Mouse (Mus musculus) cerebellum, postnatal 14 days (tissue): ENCODE results near the gene Pias3.
"Not testable (repeated sequence)": the region's sequence is repeated elsewhere in the genome, so short reads cannot be mapped to it uniquely, and the experiment has no call there.

Experiments used
- DNase-seq, 2 experiments: peaks; one replicate each; pipeline ENCODE4 v3.0.0; 2021; ENCODE audit warnings: mixed read lengths in 2 of 2

Gene Pias3

DNA sequence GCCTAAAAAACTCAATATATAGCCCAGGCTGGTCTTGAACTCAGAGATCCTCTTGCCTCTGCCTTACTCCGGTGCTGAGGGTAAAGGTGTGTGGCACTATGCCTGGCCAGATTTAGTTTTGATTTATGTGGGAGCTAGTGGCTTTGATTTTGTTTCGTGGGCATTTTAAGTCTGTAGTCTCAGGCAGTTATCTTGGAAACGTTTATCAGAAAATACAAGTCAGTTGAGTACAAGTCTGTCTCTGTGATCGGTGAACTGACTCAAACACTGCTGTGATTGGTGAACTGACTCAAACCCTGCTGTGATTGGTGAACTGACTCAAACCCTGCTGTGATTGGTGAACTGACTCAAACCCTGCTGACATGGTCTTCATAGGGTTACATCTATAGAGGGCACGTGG lies 34.6 kb downstream of the Pias3 start:
- no peak for DNase-seq

DNA sequence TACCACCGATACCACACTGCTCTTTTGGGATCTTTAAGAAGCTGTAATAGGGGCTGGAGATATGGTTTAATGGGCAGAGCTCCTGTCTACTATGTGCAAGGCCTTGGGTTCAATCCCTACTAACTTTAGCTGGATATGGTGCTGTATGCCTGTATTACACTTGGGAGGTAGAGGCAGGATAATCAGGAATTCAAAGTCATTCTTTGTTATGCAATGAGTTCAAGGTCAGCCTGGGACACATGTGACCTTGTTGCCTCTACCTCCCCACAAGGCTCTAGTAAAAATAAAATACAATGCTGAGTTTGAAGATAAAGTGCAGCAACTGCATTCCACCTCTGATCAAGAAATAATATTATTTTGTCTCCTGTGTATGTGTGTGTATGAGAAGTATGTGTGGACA lies 37.8 kb downstream of the Pias3 start:
- no peak for DNase-seq

DNA sequence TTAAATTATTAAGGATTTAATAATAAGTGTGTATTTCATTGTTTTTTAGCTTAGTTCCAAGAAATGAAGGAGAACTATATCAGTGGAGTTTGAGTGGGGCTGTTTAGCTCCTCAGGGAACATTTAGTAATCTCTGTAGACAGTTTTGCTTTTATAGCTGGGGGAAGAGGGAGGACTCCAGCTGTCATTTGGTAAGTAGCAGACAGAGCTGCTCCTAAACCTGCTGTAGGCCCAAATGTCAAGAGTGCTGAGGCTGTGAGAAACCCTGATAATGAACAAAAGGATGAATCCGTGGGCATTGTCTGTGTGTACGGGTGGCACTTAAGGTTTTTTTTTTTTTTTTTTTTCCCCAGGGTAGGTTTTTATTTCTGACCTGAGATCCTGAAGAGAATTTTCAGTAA lies 39.0 kb downstream of the Pias3 start:
- DNase-seq = no peak

DNA sequence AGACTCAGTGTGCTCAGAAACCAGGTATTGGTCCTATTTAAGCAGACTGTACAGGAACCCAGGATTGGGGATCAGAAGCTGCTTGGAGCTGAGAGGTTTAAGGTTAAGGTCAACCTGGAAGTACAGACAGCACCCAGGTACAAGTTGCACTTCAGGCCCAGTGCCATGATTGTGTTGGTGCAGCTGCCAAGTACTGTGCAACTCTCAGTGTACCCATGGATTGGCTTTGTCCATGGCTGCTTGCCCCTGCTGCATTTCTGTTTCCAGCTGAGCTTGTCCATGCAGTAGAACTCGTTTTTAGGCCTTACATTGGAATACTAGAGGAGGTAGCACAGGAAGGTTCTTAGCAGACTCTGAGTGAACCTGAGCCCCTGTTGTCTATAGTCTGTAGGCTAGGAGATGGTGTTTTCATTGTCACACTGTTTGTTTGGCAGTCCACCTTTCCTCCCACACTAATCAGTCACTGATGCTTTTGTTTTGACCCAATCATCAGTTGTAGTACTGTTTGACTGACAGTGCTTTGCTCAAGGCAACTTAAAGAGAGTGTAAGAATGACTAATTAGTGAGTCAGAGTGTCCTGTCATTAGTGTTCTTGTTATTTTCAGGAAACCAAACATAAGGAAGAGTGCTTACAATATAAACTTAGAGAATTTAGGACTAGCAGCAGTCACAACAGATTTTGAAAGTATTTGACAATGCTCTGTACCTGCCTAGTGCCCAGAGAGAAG lies 41.0 kb downstream of the Pias3 start:
- DNase-seq = no peak

DNA sequence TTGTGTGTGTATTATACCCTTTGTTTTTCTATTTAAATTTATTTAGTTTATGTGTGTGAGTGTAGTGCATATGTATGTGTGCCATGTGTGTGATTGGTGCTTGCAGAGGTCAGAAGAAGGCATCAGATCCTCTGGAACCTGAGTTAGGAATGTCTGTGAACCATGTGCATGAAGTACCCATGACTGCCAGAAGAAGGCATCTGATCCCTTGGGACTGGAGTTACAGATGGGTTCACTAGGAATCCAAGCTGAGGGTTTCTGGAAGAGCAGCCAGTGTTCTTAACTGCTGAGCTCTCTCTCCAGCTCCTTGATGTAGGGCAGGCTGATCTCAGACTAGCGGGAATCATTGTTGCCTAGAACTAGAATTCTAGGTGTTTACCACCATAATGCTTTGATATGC lies 41.8 kb downstream of the Pias3 start:
- DNase-seq = no peak

DNA sequence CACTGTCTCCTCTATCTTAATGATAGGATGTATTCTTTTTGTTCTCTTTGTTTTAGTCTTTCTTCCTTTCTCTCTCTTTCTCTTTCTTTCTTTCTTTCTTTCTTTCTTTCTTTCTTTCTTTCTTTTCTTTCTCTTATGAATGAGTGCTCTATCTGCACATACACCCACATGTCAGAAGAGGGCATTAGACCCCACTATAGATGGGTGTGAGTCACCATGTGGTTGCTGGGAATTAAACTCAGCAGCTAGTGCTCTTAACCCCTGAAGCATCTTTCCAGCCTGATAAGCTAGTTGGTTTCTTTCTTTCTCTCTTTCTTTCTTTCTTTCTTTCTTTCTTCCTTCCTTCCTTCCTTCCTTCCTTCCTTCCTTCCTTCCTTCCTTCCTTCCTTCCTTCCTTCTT lies 44.1 kb downstream of the Pias3 start:
- DNase-seq = not testable (repeated sequence)

DNA sequence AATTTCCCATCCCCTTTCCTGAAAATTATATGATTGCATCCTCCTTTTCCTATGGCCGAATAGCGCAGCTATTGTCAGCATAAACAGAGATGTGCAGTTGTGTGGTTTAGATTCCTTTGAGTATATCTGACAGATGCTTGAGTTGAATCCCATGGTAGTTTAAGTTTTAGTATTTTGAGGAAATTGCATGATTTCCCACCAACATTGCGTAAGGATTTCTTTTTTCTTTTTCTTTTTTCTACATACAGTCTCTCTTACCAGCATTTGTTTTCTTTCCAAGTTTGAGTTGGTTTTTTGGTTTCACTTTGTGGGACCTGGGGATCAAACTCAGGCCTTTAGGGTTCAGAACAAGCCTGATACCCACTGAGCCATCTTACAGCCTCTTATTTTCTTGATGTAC lies 48.2 kb downstream of the Pias3 start:
- no peak for DNase-seq

DNA sequence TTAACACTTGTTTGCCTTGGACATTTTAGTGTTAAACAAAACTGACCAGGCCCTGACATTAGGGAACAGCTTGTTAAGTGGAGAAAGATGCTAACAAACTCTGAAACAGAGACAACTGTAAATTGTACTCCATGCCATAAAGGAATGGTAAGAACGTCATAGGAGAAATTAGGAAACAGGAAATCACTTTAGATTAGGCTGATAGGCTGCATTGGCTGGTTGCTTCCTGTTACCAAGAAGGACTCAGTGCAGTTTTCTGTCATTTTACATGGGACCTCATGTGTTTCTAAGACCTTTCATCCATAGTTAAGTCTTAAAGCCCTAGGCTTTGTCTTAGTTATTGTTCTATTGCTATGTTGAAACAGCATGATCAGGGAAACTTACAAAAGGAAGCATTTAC lies 50.6 kb downstream of the Pias3 start:
- DNase-seq = no peak
